Comparison of ENCODE assay signal across 11 mouse cellular contexts in the genomic region with DNA sequence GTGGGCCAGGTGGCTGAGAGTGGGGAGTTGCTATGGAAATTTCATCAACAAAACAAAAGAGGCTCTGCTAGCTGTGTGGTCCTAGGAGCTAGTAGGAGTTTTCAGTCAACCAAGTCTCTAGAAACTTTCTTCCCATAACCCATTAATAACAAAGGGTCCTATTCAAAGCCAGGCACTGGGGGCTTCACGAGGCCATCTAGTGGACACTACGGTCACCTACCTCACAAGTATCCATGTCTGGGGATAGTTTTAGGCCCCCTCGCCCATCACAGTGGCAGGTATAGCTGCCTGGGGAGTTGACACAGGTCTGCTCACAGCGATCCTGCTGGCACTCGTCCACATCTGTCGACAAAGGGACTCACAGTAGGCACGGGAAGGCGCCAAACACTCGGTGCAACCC. TPM values are rescaled to one million over a fixed set of nuclear protein-coding genes. Genes with fewer than 3 reads are reported as not detected.
DNase-seq lines count a peak whose midpoint lies in the region; TF ChIP-seq lines count a peak whose summit lies in the region.
"Had no signal": no experiment of that assay in that cellular context is flagged by ENCODE, and none has a peak within 500 bp of the region (broad histone marks: within the 10 kb centered on the region; RNA-seq: fewer than 3 reads in every experiment).

No protein-coding gene starts in this region.

- peak; percentile 17 for DNase-seq in embryo, embryonic 11 days
- no peak for DNase-seq in embryo, embryonic 9.5 days (ENCODE audit: extremely low spot score)
- DNase-seq in kidney, postnatal 36 days = peak; percentile 6 to 41
- DNase-seq in kidney, adult 8-10 months = no peak
- peak; percentile 19 for DNase-seq in lung, postnatal 14 days
- no peak for DNase-seq in lung, postnatal 10 days
- DNase-seq in brain, embryonic 14.5 days (ENCODE audit: low read depth) = no peak
- no peak for DNase-seq in adipocyte (ENCODE audit: low spot score)
- DNase-seq: cerebellum, adult 18-20 months; heart, adult 18-20 months had no signal

- TF ChIP-seq POLR2A in brain, embryonic 14.5 days (IDR thresholded peaks at IDR 0.05; ENCODE audit: borderline replicate concordance, extremely low read depth, insufficient read depth, insufficient read length, poor library complexity, severe bottlenecking) = no peak

- TF ChIP-seq CTCF in brain, embryonic 14.5 days (IDR thresholded peaks at IDR 0.05; ENCODE audit: borderline replicate concordance, extremely low read depth, insufficient read depth, insufficient read length) = peak; percentile 29; the same call in 1 of the 2 replicates

RNA-seq across cellular contexts. Expression of a gene that starts 18.4 kb away (rescaled TPM):
- polyA plus RNA-seq in brain, embryonic 14.5 days (2012; rRNA removed) = 25.8 and 36.6 TPM in 2 replicates

RNA-seq across cellular contexts. Expression of a gene that starts 40.9 kb away (rescaled TPM):
- 0.20 and 0.27 TPM in 2 replicates for polyA plus RNA-seq in brain, embryonic 14.5 days (2012; rRNA removed)
- polyA plus RNA-seq: liver, embryonic 11.5 days had no signal

Comparison
In these comparisons a context has a peak if more than half of its experiments do, and no peak if none do; other contexts are left out.
1. DNase-seq: peak in embryo, embryonic 11 days (single experiment), kidney, postnatal 36 days (2 of 2) and lung, postnatal 14 days (single experiment); none in embryo, embryonic 9.5 days (single experiment), kidney, adult 8-10 months (0 of 2), lung, postnatal 10 days (single experiment), brain, embryonic 14.5 days (single experiment) and adipocyte (single experiment).